ENCODE assay signal across 16 mouse cellular contexts in genomic region chr4:127358018-127358417, GRCm38 (mm10). TPM values are rescaled to one million over a fixed set of nuclear protein-coding genes. Genes with fewer than 3 reads are reported as not detected.
A peak's percentile ranks its signal among the peaks of the same experiment; 100 is the strongest.
DNase-seq lines count a peak whose midpoint lies in the region; ATAC-seq and TF ChIP-seq lines count a peak whose summit lies in the region.
"Had no signal": no experiment of that assay in that cellular context is flagged by ENCODE, and none has a peak within 500 bp of the region (broad histone marks: within the 10 kb centered on the region; RNA-seq: fewer than 3 reads in every experiment).

Gjb5 (minus strand) TSS chr4:127358181.

- no peak within 1 kb of the TSS for H3K4me2 ChIP-seq in hindbrain, postnatal 0 days (ENCODE audit: low read depth, low read length)
- no peak within 1 kb of the TSS for H3K4me2 ChIP-seq in lung, embryonic 16.5 days (ENCODE audit: low read depth, low read length)
- H3K4me2 ChIP-seq in midbrain, embryonic 15.5 days: no peak within 1 kb of the TSS
- H3K4me2 ChIP-seq: hindbrain, embryonic 14.5 days; midbrain, embryonic 11.5 days had no signal

- H3K9me3 ChIP-seq in hindbrain, embryonic 10.5 days: no peaks in the 10 kb centered on the region
- H3K9me3 ChIP-seq in hindbrain, postnatal 0 days (ENCODE audit: low read length): no peaks in the 10 kb centered on the region
- no peaks in the 10 kb centered on the region for H3K9me3 ChIP-seq in lung, embryonic 16.5 days (ENCODE audit: control insufficient read depth, low read length)
- no peaks in the 10 kb centered on the region for H3K9me3 ChIP-seq in midbrain, embryonic 15.5 days

- H3K9ac ChIP-seq in hindbrain, postnatal 0 days (replicated peaks; ENCODE audit: low read length): no peak within 1 kb of the TSS
- no peak within 1 kb of the TSS for H3K9ac ChIP-seq in lung, embryonic 16.5 days (ENCODE audit: low read length)
- no peak within 1 kb of the TSS for H3K9ac ChIP-seq in midbrain, embryonic 15.5 days
- H3K9ac ChIP-seq: hindbrain, embryonic 14.5 days had no signal

- no peak for ATAC-seq in hindbrain, postnatal 0 days
- peak; percentile 74; the same call in 1 of the 2 replicates for ATAC-seq in lung, embryonic 16.5 days (ENCODE audit: low read depth)
- no peak for ATAC-seq in midbrain, embryonic 15.5 days (replicated peaks)
- ATAC-seq: Patski had no signal

- peak; percentile 27 for DNase-seq in hindbrain, embryonic 10.5 days (ENCODE audit: low spot score)
- DNase-seq in hindbrain, postnatal 0 days (ENCODE audit: low spot score): no peak
- peak; percentile 49 for DNase-seq in urinary bladder, postnatal 14 days (ENCODE audit: low spot score)
- DNase-seq in urinary bladder, adult 2 months (ENCODE audit: low spot score): no peak
- DNase-seq in layer of hippocampus, adult 18-20 months (ENCODE audit: low spot score in 2 of 2): no peak
- no peak for DNase-seq in gastrocnemius, postnatal 10 days
- DNase-seq: cerebellum, adult 18-20 months; liver; right cerebral cortex, postnatal 4 days had no signal

- H3K4me3 ChIP-seq in hindbrain, embryonic 10.5 days: no peak within 1 kb of the TSS
- no peak within 1 kb of the TSS for H3K4me3 ChIP-seq in hindbrain, postnatal 0 days (ENCODE audit: low read length)
- no peak within 1 kb of the TSS for H3K4me3 ChIP-seq in lung, embryonic 16.5 days (ENCODE audit: low read length)
- no peak within 1 kb of the TSS for H3K4me3 ChIP-seq in midbrain, embryonic 15.5 days

- no peak for TF ChIP-seq CTCF in hindbrain, postnatal 0 days (IDR thresholded peaks at IDR 0.05; ENCODE audit: low read depth)

- H3K27me3 ChIP-seq in hindbrain, embryonic 10.5 days (ENCODE audit: insufficient read depth, poor library complexity, severe bottlenecking): peaks cover 15% of the 10 kb centered on the region; the same call in 1 of the 2 replicates
- H3K27me3 ChIP-seq in hindbrain, postnatal 0 days (ENCODE audit: insufficient read depth, low read length): no peaks in the 10 kb centered on the region
- H3K27me3 ChIP-seq in lung, embryonic 16.5 days (ENCODE audit: control insufficient read depth, insufficient read depth, low read depth, low read length): no peaks in the 10 kb centered on the region
- H3K27me3 ChIP-seq in midbrain, embryonic 15.5 days (replicated peaks): 0 out of 2 replicates have a peak, but pooled peaks cover 3% of the 10 kb centered on the region
- H3K27me3 ChIP-seq: Patski had no signal

- H3K36me3 ChIP-seq in hindbrain, embryonic 10.5 days: no peaks in the 10 kb centered on the region
- H3K36me3 ChIP-seq in hindbrain, postnatal 0 days (ENCODE audit: insufficient read depth, low read length): no peaks in the 10 kb centered on the region
- no peaks in the 10 kb centered on the region for H3K36me3 ChIP-seq in lung, embryonic 16.5 days (ENCODE audit: control insufficient read depth, insufficient read depth, low read length)
- H3K36me3 ChIP-seq in midbrain, embryonic 15.5 days (replicated peaks): no peaks in the 10 kb centered on the region

- H3K27ac ChIP-seq in hindbrain, embryonic 10.5 days: no peak within 1 kb of the TSS; the same call in 1 of the 2 replicates
- no peak within 1 kb of the TSS for H3K27ac ChIP-seq in hindbrain, postnatal 0 days
- no peak within 1 kb of the TSS for H3K27ac ChIP-seq in lung, embryonic 16.5 days (ENCODE audit: low read length)
- H3K27ac ChIP-seq in midbrain, embryonic 15.5 days: no peak within 1 kb of the TSS
- H3K27ac ChIP-seq: hindbrain, embryonic 14.5 days had no signal

- WGBS in hindbrain, embryonic 10.5 days: 27% methylated on average over 5 of the region's 5 CpGs
- 39% methylated on average over 5 of the region's 5 CpGs for WGBS in hindbrain, postnatal 0 days
- 26% methylated on average over 5 of the region's 5 CpGs for WGBS in lung, embryonic 16.5 days
- WGBS in midbrain, embryonic 15.5 days: 27% methylated on average over 5 of the region's 5 CpGs

- peaks cover 47% of the 10 kb centered on the region for H3K4me1 ChIP-seq in hindbrain, embryonic 10.5 days (replicated peaks)
- H3K4me1 ChIP-seq in hindbrain, postnatal 0 days (ENCODE audit: insufficient read depth, low read length): no peaks in the 10 kb centered on the region
- H3K4me1 ChIP-seq in lung, embryonic 16.5 days (replicated peaks; ENCODE audit: control insufficient read depth, insufficient read depth, low read length): peaks cover 8% of the 10 kb centered on the region
- peaks cover 5% of the 10 kb centered on the region for H3K4me1 ChIP-seq in midbrain, embryonic 15.5 days

RNA-seq across cellular contexts. Expression of gene Gjb5, which starts in this region (rescaled TPM):
- 0.85 and 2.1 TPM in 2 replicates for polyA plus RNA-seq in hindbrain, embryonic 10.5 days (2016; fragmentation: Nextera tagmentation; extraction: Ambion mirVana)
- total RNA-seq in hindbrain, postnatal 0 days (2014; rRNA removed): 0.40 and 0.73 TPM in 2 replicates
- 0.51 and 0.57 TPM in 2 replicates for polyA plus RNA-seq in hindbrain, postnatal 0 days (2015; fragmentation: Nextera tagmentation; extraction: Ambion mirVana)
- polyA plus RNA-seq in urinary bladder, adult 2 months (2012; rRNA removed): 3.8 and 4.8 TPM in 2 replicates
- 0.59 and 0.79 TPM in 2 replicates for polyA plus RNA-seq in lung, embryonic 16.5 days (2015; fragmentation: Nextera tagmentation; extraction: Ambion mirVana)
- total RNA-seq in layer of hippocampus, adult 18-20 months (2021): not detected
- 0.10 and 0.13 TPM in 2 replicates for polyA plus RNA-seq in midbrain, embryonic 15.5 days (2015; fragmentation: Nextera tagmentation; extraction: Ambion mirVana)
- under 1 TPM; 0.26 to 0.38 TPM for total RNA-seq in gastrocnemius, postnatal 10 days (2021)
- total RNA-seq: layer of hippocampus, postnatal 10 days; neutrophil, adult 5-6 weeks had no signal

Comparison
In these comparisons a context has a peak if more than half of its experiments do, and no peak if none do; other contexts are left out.
1. DNase-seq: peak in hindbrain, embryonic 10.5 days (single experiment) and urinary bladder, postnatal 14 days (single experiment); none in hindbrain, postnatal 0 days (single experiment), urinary bladder, adult 2 months (single experiment), layer of hippocampus, adult 18-20 months (0 of 2) and gastrocnemius, postnatal 10 days (single experiment).
2. Peak in ATAC-seq in lung, embryonic 16.5 days; RNA of the gene not detected or under 1 TPM.